In the genomic region with DNA sequence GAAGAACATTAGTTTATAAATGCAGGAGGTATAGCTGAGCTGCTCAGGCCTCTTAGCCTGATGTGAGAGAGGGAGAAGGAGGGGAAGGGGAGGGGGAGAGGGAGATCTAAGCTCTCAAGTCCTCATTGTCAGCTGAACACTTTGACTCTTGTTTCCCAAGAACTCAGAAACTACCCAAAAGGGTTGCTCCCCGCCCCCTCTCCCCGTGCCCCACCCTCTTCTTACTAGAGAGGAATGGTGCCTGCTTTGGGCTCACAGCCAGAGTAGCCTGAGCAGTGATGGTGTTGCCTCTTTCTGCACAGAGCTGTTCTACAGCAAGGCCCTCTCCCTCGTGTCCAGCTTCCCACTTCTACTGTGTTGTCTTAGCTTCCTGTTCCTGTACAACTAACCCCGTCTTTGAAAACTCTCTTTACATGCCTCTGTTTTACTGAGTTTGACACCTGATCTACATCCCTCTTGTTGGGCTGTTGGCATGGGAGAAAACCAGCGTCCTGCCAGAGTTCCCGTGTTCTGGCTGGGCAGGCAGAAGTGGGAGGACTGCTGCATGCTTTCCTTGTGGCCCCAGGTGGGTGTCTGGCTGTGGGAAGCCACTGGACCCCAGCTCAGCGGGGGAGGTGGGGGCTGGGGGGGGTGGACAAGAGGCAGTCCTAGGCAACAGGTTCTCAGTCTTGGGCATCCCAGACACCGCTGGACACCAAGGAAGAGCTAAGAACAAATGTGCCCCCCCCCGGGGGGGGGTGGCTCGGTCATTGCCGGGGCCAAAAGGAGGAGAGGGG, we compare ENCODE assay signal across 13 mouse cellular contexts. TPM values are rescaled to one million over a fixed set of nuclear protein-coding genes. Genes with fewer than 3 reads are reported as not detected.
DNase-seq lines count a peak whose midpoint lies in the region; ATAC-seq and TF ChIP-seq lines count a peak whose summit lies in the region.
"Had no signal": no experiment of that assay in that cellular context is flagged by ENCODE, and none has a peak within 500 bp of the region (broad histone marks: within the 10 kb centered on the region; RNA-seq: fewer than 3 reads in every experiment).

No protein-coding gene starts in this region.

- peak; percentile 49 for DNase-seq in kidney, postnatal 0 days (ENCODE audit: low spot score)
- DNase-seq in kidney, adult 11 months, result no peak
- DNase-seq in embryonic facial prominence, embryonic 11.5 days (ENCODE audit: low spot score), result peak; percentile 21
- peak; percentile 12 for DNase-seq in hindbrain, postnatal 0 days (ENCODE audit: low spot score)
- DNase-seq in midbrain, postnatal 0 days (ENCODE audit: low spot score), result no peak
- no peak for DNase-seq in adipocyte (ENCODE audit: low spot score)
- DNase-seq in gastrocnemius, postnatal 25 days, result no peak
- DNase-seq: kidney, postnatal 14 days; thymus, adult 18-20 months had no signal

- no peaks in the 10 kb centered on the region for H3K9me3 ChIP-seq in kidney, postnatal 0 days (replicated peaks; ENCODE audit: low read length)
- H3K9me3 ChIP-seq in embryonic facial prominence, embryonic 11.5 days (replicated peaks; ENCODE audit: control insufficient read depth, low read length), result no peaks in the 10 kb centered on the region
- H3K9me3 ChIP-seq in hindbrain, postnatal 0 days (ENCODE audit: low read length), result no peaks in the 10 kb centered on the region
- no peaks in the 10 kb centered on the region for H3K9me3 ChIP-seq in midbrain, postnatal 0 days (ENCODE audit: low read length)
- H3K9me3 ChIP-seq: neural tube, embryonic 13.5 days had no signal

- H3K36me3 ChIP-seq in kidney, postnatal 0 days (ENCODE audit: insufficient read depth, low read length), result no peaks in the 10 kb centered on the region
- H3K36me3 ChIP-seq in embryonic facial prominence, embryonic 11.5 days (replicated peaks; ENCODE audit: control insufficient read depth, insufficient read depth, low read depth, low read length), result no peaks in the 10 kb centered on the region
- H3K36me3 ChIP-seq in hindbrain, postnatal 0 days (ENCODE audit: insufficient read depth, low read length), result no peaks in the 10 kb centered on the region
- no peaks in the 10 kb centered on the region for H3K36me3 ChIP-seq in midbrain, postnatal 0 days (ENCODE audit: insufficient read depth, low read length)
- H3K36me3 ChIP-seq: neural tube, embryonic 13.5 days had no signal

- TF ChIP-seq CTCF in kidney, postnatal 0 days (IDR thresholded peaks at IDR 0.05; ENCODE audit: low read depth), result no peak
- no peak for TF ChIP-seq CTCF in hindbrain, postnatal 0 days (IDR thresholded peaks at IDR 0.05; ENCODE audit: low read depth)
- no peak for TF ChIP-seq CTCF in midbrain, postnatal 0 days (IDR thresholded peaks at IDR 0.05)

- H3K4me2 ChIP-seq in kidney, postnatal 0 days (ENCODE audit: low read length), result no peak overlapping the region
- no peak overlapping the region for H3K4me2 ChIP-seq in embryonic facial prominence, embryonic 11.5 days (ENCODE audit: low read depth, low read length)
- H3K4me2 ChIP-seq in hindbrain, postnatal 0 days (ENCODE audit: low read depth, low read length), result no peak overlapping the region
- no peak overlapping the region for H3K4me2 ChIP-seq in midbrain, postnatal 0 days (ENCODE audit: low read depth, low read length, poor library complexity, severe bottlenecking)
- H3K4me2 ChIP-seq: neural tube, embryonic 13.5 days had no signal

- no peak overlapping the region for H3K4me3 ChIP-seq in kidney, postnatal 0 days (replicated peaks; ENCODE audit: low read depth, low read length)
- H3K4me3 ChIP-seq in embryonic facial prominence, embryonic 11.5 days (ENCODE audit: low read depth, low read length), result no peak overlapping the region
- no peak overlapping the region for H3K4me3 ChIP-seq in hindbrain, postnatal 0 days (ENCODE audit: low read length)
- H3K4me3 ChIP-seq in midbrain, postnatal 0 days (ENCODE audit: low read depth, low read length), result no peak overlapping the region
- H3K4me3 ChIP-seq: neural tube, embryonic 13.5 days had no signal

- peak overlapping the region; percentile 40; the same call in 1 of the 2 replicates for H3K27ac ChIP-seq in kidney, postnatal 0 days
- H3K27ac ChIP-seq in embryonic facial prominence, embryonic 11.5 days (replicated peaks; ENCODE audit: low read depth, low read length), result peak overlapping the region; percentile 35; the same call in 1 of the 2 replicates
- no peak overlapping the region for H3K27ac ChIP-seq in hindbrain, postnatal 0 days
- H3K27ac ChIP-seq in midbrain, postnatal 0 days (ENCODE audit: low read depth, low read length), result no peak overlapping the region
- H3K27ac ChIP-seq: neural tube, embryonic 13.5 days had no signal

- no peaks in the 10 kb centered on the region for H3K27me3 ChIP-seq in kidney, postnatal 0 days (ENCODE audit: insufficient read depth, low read length)
- no peaks in the 10 kb centered on the region for H3K27me3 ChIP-seq in embryonic facial prominence, embryonic 11.5 days (ENCODE audit: control insufficient read depth, insufficient read depth, low read length)
- H3K27me3 ChIP-seq in hindbrain, postnatal 0 days (ENCODE audit: insufficient read depth, low read length), result no peaks in the 10 kb centered on the region
- no peaks in the 10 kb centered on the region for H3K27me3 ChIP-seq in midbrain, postnatal 0 days (ENCODE audit: insufficient read depth, low read length)
- H3K27me3 ChIP-seq: neural tube, embryonic 13.5 days had no signal

- no peaks in the 10 kb centered on the region; the same call in 1 of the 2 replicates for H3K4me1 ChIP-seq in kidney, postnatal 0 days (replicated peaks; ENCODE audit: insufficient read depth, low read length)
- no peaks in the 10 kb centered on the region for H3K4me1 ChIP-seq in embryonic facial prominence, embryonic 11.5 days (ENCODE audit: control insufficient read depth, insufficient read depth, low read length)
- no peaks in the 10 kb centered on the region for H3K4me1 ChIP-seq in hindbrain, postnatal 0 days (ENCODE audit: insufficient read depth, low read length)
- no peaks in the 10 kb centered on the region for H3K4me1 ChIP-seq in midbrain, postnatal 0 days (ENCODE audit: insufficient read depth, low read length)

- peak; percentile 60; the same call in 1 of the 2 replicates for ATAC-seq in kidney, postnatal 0 days (replicated peaks; ENCODE audit: low FRiP score, low read depth)
- ATAC-seq in embryonic facial prominence, embryonic 11.5 days (replicated peaks; ENCODE audit: insufficient number of reproducible peaks, low FRiP score, low TSS enrichment, low read depth), result peak; percentile 62; the same call in 1 of the 2 replicates
- ATAC-seq in hindbrain, postnatal 0 days, result no peak; the same call in 1 of the 2 replicates
- 0 out of 2 replicates have a peak, but pooled peaks have one; percentile 47 for ATAC-seq in midbrain, postnatal 0 days (ENCODE audit: low FRiP score)
- ATAC-seq: activated CD4-positive, CD25-positive, alpha-beta regulatory T cell, adult 4 months had no signal

- H3K9ac ChIP-seq in kidney, postnatal 0 days (ENCODE audit: low read depth, low read length), result no peak overlapping the region
- no peak overlapping the region for H3K9ac ChIP-seq in embryonic facial prominence, embryonic 11.5 days (replicated peaks; ENCODE audit: low read length)
- no peak overlapping the region for H3K9ac ChIP-seq in hindbrain, postnatal 0 days (replicated peaks; ENCODE audit: low read length)
- H3K9ac ChIP-seq in midbrain, postnatal 0 days (replicated peaks; ENCODE audit: low read length, poor library complexity, severe bottlenecking), result no peak overlapping the region
- H3K9ac ChIP-seq: neural tube, embryonic 13.5 days had no signal

- WGBS in kidney, postnatal 0 days, result 36% methylated on average over 11 of the region's 11 CpGs
- 48% methylated on average over 11 of the region's 11 CpGs for WGBS in embryonic facial prominence, embryonic 11.5 days
- WGBS in hindbrain, postnatal 0 days, result 51% methylated on average over 11 of the region's 11 CpGs
- 57% methylated on average over 11 of the region's 11 CpGs for WGBS in midbrain, postnatal 0 days

RNA-seq across cellular contexts. Expression of a gene that starts 6.4 kb away (rescaled TPM):
- polyA plus RNA-seq in kidney, postnatal 0 days (2015; fragmentation: Nextera tagmentation; extraction: Ambion mirVana), result 39.9 and 43.2 TPM in 2 replicates
- polyA plus RNA-seq in embryonic facial prominence, embryonic 11.5 days (2014; fragmentation: Nextera tagmentation; extraction: Ambion mirVana), result 1.7 and 2.1 TPM in 2 replicates
- 23.9 and 30.5 TPM in 2 replicates for total RNA-seq in hindbrain, postnatal 0 days (2014; rRNA removed)
- polyA plus RNA-seq in hindbrain, postnatal 0 days (2015; fragmentation: Nextera tagmentation; extraction: Ambion mirVana), result 40.2 and 42.2 TPM in 2 replicates
- 22.3 and 24.8 TPM in 2 replicates for total RNA-seq in midbrain, postnatal 0 days (2014; rRNA removed)
- 36.3 and 40.4 TPM in 2 replicates for polyA plus RNA-seq in midbrain, postnatal 0 days (2015; fragmentation: Nextera tagmentation; extraction: Ambion mirVana)
- total RNA-seq in gastrocnemius, postnatal 25 days (2021), result 1 to 10 TPM; 1.2 to 1.4 TPM
- polyA plus RNA-seq: activated CD4-positive, CD25-positive, alpha-beta regulatory T cell, adult 4 months had no signal

RNA-seq across cellular contexts. Expression of a gene that starts 51.9 kb away (rescaled TPM):
- polyA plus RNA-seq in kidney, postnatal 0 days (2015; fragmentation: Nextera tagmentation; extraction: Ambion mirVana), result 0.31 and 0.49 TPM in 2 replicates
- polyA plus RNA-seq in embryonic facial prominence, embryonic 11.5 days (2014; fragmentation: Nextera tagmentation; extraction: Ambion mirVana), result not detected in 2 replicates
- not detected in 2 replicates for total RNA-seq in hindbrain, postnatal 0 days (2014; rRNA removed)
- 0.19 TPM in 1 of 2 replicates, not detected in the other for polyA plus RNA-seq in hindbrain, postnatal 0 days (2015; fragmentation: Nextera tagmentation; extraction: Ambion mirVana)
- total RNA-seq in midbrain, postnatal 0 days (2014; rRNA removed), result not detected in 2 replicates
- not detected in 2 replicates for polyA plus RNA-seq in midbrain, postnatal 0 days (2015; fragmentation: Nextera tagmentation; extraction: Ambion mirVana)
- total RNA-seq in gastrocnemius, postnatal 25 days (2021), result not detected
- total RNA-seq: left cerebral cortex, postnatal 25 days had no signal
- polyA plus RNA-seq: activated CD4-positive, CD25-positive, alpha-beta regulatory T cell, adult 4 months; heart, embryonic 16.5 days; neural tube, embryonic 13.5 days had no signal

Comparison
In these comparisons a context has a peak if more than half of its experiments do, and no peak if none do; other contexts are left out.
1. DNase-seq: peak in kidney, postnatal 0 days (single experiment), embryonic facial prominence, embryonic 11.5 days (single experiment) and hindbrain, postnatal 0 days (single experiment); none in kidney, adult 11 months (single experiment), midbrain, postnatal 0 days (single experiment), adipocyte (single experiment) and gastrocnemius, postnatal 25 days (single experiment).
2. H3K27ac ChIP-seq: peak in kidney, postnatal 0 days (single experiment) and embryonic facial prominence, embryonic 11.5 days (single experiment); none in hindbrain, postnatal 0 days (single experiment) and midbrain, postnatal 0 days (single experiment).
3. RNA of a gene that starts 6.4 kb away (polyA plus RNA-seq): 40.2 to 42.2 TPM in hindbrain, postnatal 0 days, 39.9 to 43.2 TPM in kidney, postnatal 0 days and 36.3 to 40.4 TPM in midbrain, postnatal 0 days; 1.7 to 2.1 TPM in embryonic facial prominence, embryonic 11.5 days; every median in the first group is over 10 times any median in the second.